Mouse (Mus musculus): ENCODE measurements around the gene Cpne6. TPM values are rescaled to one million over a fixed set of nuclear protein-coding genes. Genes with fewer than 3 reads are reported as not detected.

Gene Cpne6
- polyA plus RNA-seq, 1 experiment = not detected

GRCm38 (mm10) chr14:55542268-55542667 is 32.0 kb downstream of the Cpne6 start:
- H3K4me2 ChIP-seq (ENCODE audit: low read depth) = peak overlapping the region; percentile 94
- TF ChIP-seq POLR2A (IDR thresholded peaks at IDR 0.05; ENCODE audit: insufficient read length, low read depth) = peak; percentile 45
- TF ChIP-seq POLR2AphosphoS2 (IDR thresholded peaks at IDR 0.05; ENCODE audit: insufficient read length, low read depth) = peak; percentile 75
- no peak for TF ChIP-seq SRF (IDR thresholded peaks at IDR 0.05; ENCODE audit: control insufficient read depth, insufficient read length, low read depth)
- H3ac ChIP-seq (ENCODE audit: control insufficient read depth, insufficient read length) = no peak overlapping the region
- H3K4me3 ChIP-seq = peak overlapping the region; percentile 92
- peaks cover 34% of the 10 kb centered on the region for H3K79me2 ChIP-seq (ENCODE audit: control insufficient read depth, insufficient read depth)
- H3K36me3 ChIP-seq (ENCODE audit: control insufficient read depth, insufficient read depth) = peaks cover 48% of the 10 kb centered on the region
- H3K27me3 ChIP-seq (ENCODE audit: control insufficient read depth, insufficient read depth, insufficient read length) = no peaks in the 10 kb centered on the region

- Histone ChIP-seq H3ac (ENCODE audit: control insufficient read depth, insufficient read length) (no peak overlapping the region), H3K36me3 (ENCODE audit: control insufficient read depth, insufficient read depth) (peaks cover 68% of the 10 kb centered on the region)
- no peak for TF ChIP-seq USF1 (IDR thresholded peaks at IDR 0.05; ENCODE audit: low read depth)
- peak; percentile 64 for TF ChIP-seq POLR2AphosphoS2 (IDR thresholded peaks at IDR 0.05; ENCODE audit: insufficient read length, low read depth)
- no peak for TF ChIP-seq SRF (IDR thresholded peaks at IDR 0.05; ENCODE audit: control insufficient read depth, insufficient read length, low read depth)
- TF ChIP-seq MYOG (IDR thresholded peaks at IDR 0.05; ENCODE audit: control insufficient read depth in 1 of 3, insufficient read depth in 1 of 3, insufficient read length in 2 of 3, low read depth in 2 of 3) = peak in 1 of 3 experiments; percentile 24
- TF ChIP-seq MYOD1 (IDR thresholded peaks at IDR 0.05; ENCODE audit: control insufficient read depth in 1 of 3, insufficient read length in 2 of 3, low read depth in 2 of 3) = peak in 1 of 3 experiments; percentile 34
Measured at GRCm38 (mm10) chr14:55544334-55544733, 34.1 kb downstream of the Cpne6 start.

GRCm38 (mm10) chr14:55550191-55550590 is 39.9 kb downstream of the Cpne6 start:
- Histone ChIP-seq H3K36me3 (ENCODE audit: control insufficient read depth, insufficient read depth) (peaks cover 53% of the 10 kb centered on the region), H3K79me2 (ENCODE audit: control insufficient read depth, insufficient read depth) (no peaks in the 10 kb centered on the region), H3K4me3 (no peak overlapping the region), H3K27me3 (ENCODE audit: control insufficient read depth, insufficient read depth, insufficient read length) (no peaks in the 10 kb centered on the region), H3ac (ENCODE audit: control insufficient read depth, insufficient read length) (no peak overlapping the region), H3K4me2 (ENCODE audit: low read depth) (no peak overlapping the region)
- TF ChIP-seq TCF12 (IDR thresholded peaks at IDR 0.05; ENCODE audit: insufficient read depth, poor library complexity, severe bottlenecking) (no peak), TCF3 (IDR thresholded peaks at IDR 0.05; ENCODE audit: insufficient read length, low read depth) (no peak), POLR2AphosphoS2 (IDR thresholded peaks at IDR 0.05; ENCODE audit: insufficient read length, low read depth) (peak; percentile 48), REST (IDR thresholded peaks at IDR 0.05; ENCODE audit: insufficient read depth, insufficient read length) (no peak), USF1 (IDR thresholded peaks at IDR 0.05; ENCODE audit: low read depth) (no peak), POLR2A (IDR thresholded peaks at IDR 0.05; ENCODE audit: insufficient read length, low read depth) (no peak), MYOD1 (IDR thresholded peaks at IDR 0.05; ENCODE audit: control insufficient read depth in 1 of 3, insufficient read length in 2 of 3, low read depth in 2 of 3) (no peak)

More at GRCm38 (mm10) chr14:55544334-55544733, 34.1 kb downstream of the Cpne6 start:
- H3K27me3 ChIP-seq (ENCODE audit: control insufficient read depth, insufficient read depth, insufficient read length) = no peaks in the 10 kb centered on the region
- no peak overlapping the region for H3K4me2 ChIP-seq (ENCODE audit: low read depth)
- H3K79me2 ChIP-seq (ENCODE audit: control insufficient read depth, insufficient read depth) = peaks cover 34% of the 10 kb centered on the region
- no peak overlapping the region for H3K4me3 ChIP-seq

- peaks cover 42% of the 10 kb centered on the region for H3K36me3 ChIP-seq (ENCODE audit: control insufficient read depth, insufficient read depth)
- H3K27me3 ChIP-seq (ENCODE audit: control insufficient read depth, insufficient read depth, insufficient read length) = no peaks in the 10 kb centered on the region
- H3K4me2 ChIP-seq (ENCODE audit: low read depth) = no peak overlapping the region
- TF ChIP-seq MAX (IDR thresholded peaks at IDR 0.05; ENCODE audit: low read depth) (no peak), POLR2AphosphoS2 (IDR thresholded peaks at IDR 0.05; ENCODE audit: insufficient read length, low read depth) (peak; percentile 90), USF1 (IDR thresholded peaks at IDR 0.05; ENCODE audit: low read depth) (no peak)
- no peak overlapping the region for H3K4me3 ChIP-seq
- no peak overlapping the region for H3ac ChIP-seq (ENCODE audit: control insufficient read depth, insufficient read length)
- no peaks in the 10 kb centered on the region for H3K79me2 ChIP-seq (ENCODE audit: control insufficient read depth, insufficient read depth)
Measured at GRCm38 (mm10) chr14:55551347-55551746, 41.1 kb downstream of the Cpne6 start.

- H3K4me2 ChIP-seq (ENCODE audit: low read depth) = no peak overlapping the region
Measured at GRCm38 (mm10) chr14:55551794-55552193, 41.5 kb downstream of the Cpne6 start.

GRCm38 (mm10) chr14:55554635-55555034 is 44.4 kb downstream of the Cpne6 start:
- H3K36me3 ChIP-seq (ENCODE audit: control insufficient read depth, insufficient read depth) = peaks cover 9% of the 10 kb centered on the region
- no peak overlapping the region for H3K4me3 ChIP-seq
- TF ChIP-seq MYOG (IDR thresholded peaks at IDR 0.05; ENCODE audit: control insufficient read depth in 1 of 3, insufficient read depth in 1 of 3, insufficient read length in 2 of 3, low read depth in 2 of 3) (no peak), POLR2AphosphoS2 (IDR thresholded peaks at IDR 0.05; ENCODE audit: insufficient read length, low read depth) (peak; percentile 39)
- H3K27me3 ChIP-seq (ENCODE audit: control insufficient read depth, insufficient read depth, insufficient read length) = no peaks in the 10 kb centered on the region
- no peak overlapping the region for H3K4me2 ChIP-seq (ENCODE audit: low read depth)
- H3K79me2 ChIP-seq (ENCODE audit: control insufficient read depth, insufficient read depth) = no peaks in the 10 kb centered on the region
- H3ac ChIP-seq (ENCODE audit: control insufficient read depth, insufficient read length) = no peak overlapping the region

More at GRCm38 (mm10) chr14:55551794-55552193, 41.5 kb downstream of the Cpne6 start:
- H3ac ChIP-seq (ENCODE audit: control insufficient read depth, insufficient read length) = no peak overlapping the region
- H3K36me3 ChIP-seq (ENCODE audit: control insufficient read depth, insufficient read depth) = peaks cover 38% of the 10 kb centered on the region
- H3K4me3 ChIP-seq = no peak overlapping the region
- TF ChIP-seq MYOG (IDR thresholded peaks at IDR 0.05; ENCODE audit: control insufficient read depth in 1 of 3, insufficient read depth in 1 of 3, insufficient read length in 2 of 3, low read depth in 2 of 3) (no peak), CEBPB (IDR thresholded peaks at IDR 0.05; ENCODE audit: insufficient read depth, poor library complexity, severe bottlenecking) (no peak), USF1 (IDR thresholded peaks at IDR 0.05; ENCODE audit: low read depth) (no peak), POLR2A (IDR thresholded peaks at IDR 0.05; ENCODE audit: insufficient read length, low read depth) (no peak), POLR2AphosphoS2 (IDR thresholded peaks at IDR 0.05; ENCODE audit: insufficient read length, low read depth) (peak; percentile 94), TCF3 (IDR thresholded peaks at IDR 0.05; ENCODE audit: insufficient read length, low read depth) (no peak)
- no peaks in the 10 kb centered on the region for H3K27me3 ChIP-seq (ENCODE audit: control insufficient read depth, insufficient read depth, insufficient read length)
- no peaks in the 10 kb centered on the region for H3K79me2 ChIP-seq (ENCODE audit: control insufficient read depth, insufficient read depth)
